Mouse (Mus musculus) heart, adult 18-20 months (tissue): ENCODE data around the gene Rabac1. TPM values are rescaled to one million over a fixed set of nuclear protein-coding genes. Genes with fewer than 3 reads are reported as not detected.

ENCODE experiments used
- DNase-seq, 2 experiments: peaks; one replicate each; pipeline ENCODE4 v3.0.0; 2021 to 2022; ENCODE audit warnings: mixed read lengths in 1 of 2
- microRNA-seq, 2 experiments: library from miRNA; unstranded; fragments of <30 nt; microRNA quantifications; one replicate each; pipeline ENCODE4 v1.2.0; 2022
- total RNA-seq, 2 experiments: library from RNA; stranded (reverse); gene quantifications; 2 replicates each; pipeline ENCODE4 v1.2.3; 2021

The Rabac1 gene
- total RNA-seq, 2 experiments from 2014 or later = 337 to 347 TPM

- DNase-seq = no peak
Measured at GRCm38 (mm10) chr7:24930475-24930874, 42.1 kb downstream of the Rabac1 start.

Small RNA genes within 50 kb of the gene (microRNA-seq; reads per million reads assigned to microRNA genes)
- gene Mir7046 (1.6 to 3.4 reads per million in 2 experiments), gene Mir7047 (0 to 0.38 reads per million in 2 experiments)

Other genes with a start within 250 kb of the Rabac1 start
- not detected for gene Gm4763, start 245.8 kb downstream of the Rabac1 start, total RNA-seq
- 1 to 10 TPM in 1 of 2 experiments, under 1 TPM in 1; 0.17 to 1.8 TPM for gene Cd177, start 212.4 kb downstream of the Rabac1 start, total RNA-seq
- not detected for gene Ceacam10, start 195.5 kb downstream of the Rabac1 start, total RNA-seq
- gene Gm9844, start 110.5 kb downstream of the Rabac1 start, total RNA-seq = not detected
- gene Lypd4, start 102.8 kb downstream of the Rabac1 start, total RNA-seq = not detected
- not detected for gene Dmrtc2, start 102.7 kb downstream of the Rabac1 start, total RNA-seq
- 100 to 1,000 TPM; 548 to 623 TPM for gene Rps19, start 88.4 kb downstream of the Rabac1 start, total RNA-seq
- 10 to 100 TPM in 1 of 2 experiments, 1 to 10 TPM in 1; 1.3 to 12.7 TPM for gene Cd79a, start 75.4 kb downstream of the Rabac1 start, total RNA-seq
- gene Arhgef1, start 69.8 kb downstream of the Rabac1 start, total RNA-seq = 10 to 100 TPM; 31.5 to 47.6 TPM
- gene Gm4881, start 28.3 kb downstream of the Rabac1 start, total RNA-seq = not detected
- 1 to 10 TPM in 1 of 2 experiments, under 1 TPM in 1; 0.77 to 1.4 TPM for gene Atp1a3, start 33.2 kb upstream of the Rabac1 start, total RNA-seq
- gene Grik5, start 99.6 kb upstream of the Rabac1 start, total RNA-seq = 1 to 10 TPM; 3.9 to 4.4 TPM
- gene Zfp574, start 99.8 kb upstream of the Rabac1 start, total RNA-seq = 1 to 10 TPM; 8.3 to 9.9 TPM
- 1 to 10 TPM in 1 of 2 experiments, under 1 TPM in 1; 0.25 to 1.5 TPM for gene Pou2f2, start 207.0 kb upstream of the Rabac1 start, total RNA-seq
- gene Dedd2, start 247.9 kb upstream of the Rabac1 start, total RNA-seq = 10 to 100 TPM; 19.6 to 19.9 TPM
- 1 to 10 TPM; 6.3 to 7.4 TPM for gene Zfp526, start 248.7 kb upstream of the Rabac1 start, total RNA-seq